Mouse (Mus musculus) midbrain, embryonic 16.5 days (tissue): ENCODE measurements around the gene Crip1. TPM values are rescaled to one million over a fixed set of nuclear protein-coding genes. Genes with fewer than 3 reads are reported as not detected.

Source experiments
- ATAC-seq: fragments of 200-750 bp; cut with Nextera tagmentation; 2 replicates; pipeline ENCODE4 v1.8.0; 2017; ENCODE audit warnings: moderate TSS enrichment
- H3K27ac ChIP-seq: fragments of 300-500 bp; sonication (generic); 2 replicates; pipeline ENCODE4 v1.5.1; 2014; ENCODE audit warnings: mild to moderate bottlenecking, low read length, mixed read lengths
- H3K27me3 ChIP-seq: fragments of 300-500 bp; sonication (generic); 2 replicates; pipeline ENCODE4 v1.6.1; 2014; ENCODE audit warnings: low read depth, low read length, mixed read lengths; ENCODE audit not compliant: control insufficient read depth, insufficient read depth
- H3K36me3 ChIP-seq: fragments of 300-500 bp; sonication (generic); 2 replicates; pipeline ENCODE4 v1.6.1; 2014; ENCODE audit warnings: mild to moderate bottlenecking, low read length, moderate library complexity, mixed read lengths; ENCODE audit not compliant: control insufficient read depth, insufficient read depth
- H3K4me1 ChIP-seq: fragments of 300-500 bp; sonication (generic); 2 replicates; pipeline ENCODE4 v1.6.1; 2014; ENCODE audit warnings: mild to moderate bottlenecking, low read length, mixed read lengths; ENCODE audit not compliant: control insufficient read depth, insufficient read depth
- H3K4me2 ChIP-seq: fragments of 300-500 bp; sonication (generic); 2 replicates; pipeline ENCODE4 v1.6.1; 2014; ENCODE audit warnings: mild to moderate bottlenecking, low read length, mixed read lengths
- H3K4me3 ChIP-seq: fragments of 300-500 bp; sonication (generic); 2 replicates; pipeline ENCODE4 v1.5.1; 2014; ENCODE audit warnings: low read depth, mild to moderate bottlenecking, low read length, moderate library complexity, mixed read lengths
- H3K9ac ChIP-seq: fragments of 300-500 bp; sonication (generic); 2 replicates; pipeline ENCODE4 v1.6.1; 2014; ENCODE audit warnings: low read depth, low read length, mixed read lengths
- H3K9me3 ChIP-seq: fragments of 300-500 bp; sonication (generic); replicated peaks from 2 replicates; pipeline ENCODE4 v1.6.1; 2014; ENCODE audit warnings: mild to moderate bottlenecking, low read length, mixed read lengths; ENCODE audit not compliant: control insufficient read depth, poor library complexity, severe bottlenecking
- WGBS: fragments of 180-500 bp; shearing (Covaris S2); extraction: QIAGEN DNeasy Blood & Tissue Kit; methylation state at CpG from one replicate; pipeline ENCODE4 v1.1.7; 2014; 5-methylcytosine and 5-hydroxymethylcytosine counted together
- polyA plus RNA-seq: library from polyadenylated mRNA; unstranded; fragments of >200 nt; fragmentation: Nextera tagmentation; extraction: Ambion mirVana; gene quantifications from 2 replicates; pipeline ENCODE4 v1.2.1, GENCODE M21; 2015

Gene Crip1
- polyA plus RNA-seq, 1 experiment from 2014 or later = 16.8 TPM

- Histone ChIP-seq H3K4me2 (no peak overlapping the region), H3K27ac (no peak overlapping the region), H3K9me3 (no peaks in the 10 kb centered on the region), H3K4me1 (no peaks in the 10 kb centered on the region), H3K4me3 (no peak overlapping the region), H3K9ac (no peak overlapping the region), H3K36me3 (peaks cover 27% of the 10 kb centered on the region), H3K27me3 (no peaks in the 10 kb centered on the region)
- 87% methylated on average over 20 of the region's 20 CpGs for WGBS
- ATAC-seq = peak; percentile 52
These were observed 26.4 kb upstream of the Crip1 start for GRCm38 (mm10) chr12:113119516-113120410.

GRCm38 (mm10) chr12:113124726-113125125, 21.4 kb upstream of the Crip1 start:
- H3K4me2 ChIP-seq = no peak overlapping the region
- no peak overlapping the region for H3K27ac ChIP-seq
- H3K36me3 ChIP-seq = peaks cover 53% of the 10 kb centered on the region
- no peak overlapping the region for H3K9ac ChIP-seq
- H3K4me3 ChIP-seq = no peak overlapping the region
- H3K4me1 ChIP-seq = no peaks in the 10 kb centered on the region
- H3K27me3 ChIP-seq = no peaks in the 10 kb centered on the region
- no peak for ATAC-seq
- H3K9me3 ChIP-seq = no peaks in the 10 kb centered on the region
- WGBS = 91% methylated on average over 6 of the region's 6 CpGs

DNA sequence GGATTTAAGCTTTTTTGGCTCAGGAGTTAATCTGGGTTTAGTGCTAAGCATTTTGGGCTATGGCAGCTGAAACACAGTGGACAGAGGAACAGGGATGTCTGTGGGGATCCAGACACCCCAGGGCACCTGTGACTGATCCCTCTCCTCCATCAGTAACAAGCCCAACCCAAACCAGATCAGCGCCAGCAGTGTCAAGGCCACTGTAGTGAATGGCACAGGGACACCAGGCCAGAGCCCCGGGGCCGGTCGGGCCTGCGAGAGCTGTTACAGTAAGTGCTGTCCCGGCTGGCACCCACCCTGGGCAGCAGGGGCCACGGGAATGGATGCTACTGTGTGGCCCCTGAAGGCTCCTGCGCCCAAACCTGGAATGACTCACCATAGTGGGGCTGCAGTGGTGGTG, 15.4 kb upstream of the Crip1 start:
- no peak overlapping the region for H3K4me3 ChIP-seq
- H3K36me3 ChIP-seq = peaks cover 80% of the 10 kb centered on the region
- no peak overlapping the region for H3K4me2 ChIP-seq
- WGBS = 96% methylated on average over 8 of the region's 8 CpGs
- ATAC-seq = no peak
- no peak overlapping the region for H3K9ac ChIP-seq
- no peaks in the 10 kb centered on the region for H3K9me3 ChIP-seq
- no peak overlapping the region for H3K27ac ChIP-seq
- no peaks in the 10 kb centered on the region for H3K4me1 ChIP-seq
- H3K27me3 ChIP-seq = no peaks in the 10 kb centered on the region

GRCm38 (mm10) chr12:113131601-113132000, 14.5 kb upstream of the Crip1 start:
- Histone ChIP-seq H3K36me3 (peaks cover 74% of the 10 kb centered on the region), H3K4me3 (no peak overlapping the region), H3K27me3 (no peaks in the 10 kb centered on the region), H3K4me1 (no peaks in the 10 kb centered on the region), H3K9ac (no peak overlapping the region), H3K27ac (no peak overlapping the region), H3K4me2 (no peak overlapping the region), H3K9me3 (no peaks in the 10 kb centered on the region)
- no peak for ATAC-seq
- WGBS = 98% methylated on average over 14 of the region's 14 CpGs

GRCm38 (mm10) chr12:113132567-113132966, 13.5 kb upstream of the Crip1 start:
- 77% methylated on average over 2 of the region's 2 CpGs for WGBS
- no peak for ATAC-seq
- H3K4me3 ChIP-seq = no peak overlapping the region
- H3K9ac ChIP-seq = no peak overlapping the region
- H3K9me3 ChIP-seq = no peaks in the 10 kb centered on the region
- no peak overlapping the region for H3K27ac ChIP-seq
- peaks cover 77% of the 10 kb centered on the region for H3K36me3 ChIP-seq
- H3K4me1 ChIP-seq = no peaks in the 10 kb centered on the region
- H3K27me3 ChIP-seq = no peaks in the 10 kb centered on the region
- H3K4me2 ChIP-seq = no peak overlapping the region

DNA sequence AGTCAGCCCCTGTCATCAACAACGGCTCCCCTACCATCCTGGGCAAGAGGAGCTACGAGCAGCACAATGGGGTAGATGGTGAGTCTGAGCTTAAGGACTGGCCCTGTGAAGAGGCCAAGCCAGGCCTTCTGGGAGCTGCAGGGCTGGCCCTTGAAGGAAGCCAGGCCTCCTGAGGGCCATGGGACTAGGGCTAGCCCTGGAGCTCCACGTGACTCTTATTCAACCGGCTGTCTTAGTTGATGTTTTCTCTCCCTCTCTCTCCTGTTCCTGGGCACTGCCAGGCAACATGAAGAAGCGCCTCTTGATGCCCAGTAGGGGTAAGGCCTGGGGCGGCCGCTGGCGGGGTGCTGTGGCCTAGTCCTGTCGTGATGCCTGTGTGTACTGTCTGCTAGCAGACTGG, 12.9 kb upstream of the Crip1 start:
- peaks cover 75% of the 10 kb centered on the region for H3K36me3 ChIP-seq
- H3K4me1 ChIP-seq = no peaks in the 10 kb centered on the region
- no peaks in the 10 kb centered on the region for H3K27me3 ChIP-seq
- ATAC-seq = no peak
- no peaks in the 10 kb centered on the region for H3K9me3 ChIP-seq
- H3K27ac ChIP-seq = no peak overlapping the region
- WGBS = 95% methylated on average over 9 of the region's 9 CpGs
- H3K4me2 ChIP-seq = no peak overlapping the region
- H3K9ac ChIP-seq = 0 out of 2 replicates have a peak overlapping the region, but pooled peaks have one; percentile 10
- no peak overlapping the region for H3K4me3 ChIP-seq

DNA sequence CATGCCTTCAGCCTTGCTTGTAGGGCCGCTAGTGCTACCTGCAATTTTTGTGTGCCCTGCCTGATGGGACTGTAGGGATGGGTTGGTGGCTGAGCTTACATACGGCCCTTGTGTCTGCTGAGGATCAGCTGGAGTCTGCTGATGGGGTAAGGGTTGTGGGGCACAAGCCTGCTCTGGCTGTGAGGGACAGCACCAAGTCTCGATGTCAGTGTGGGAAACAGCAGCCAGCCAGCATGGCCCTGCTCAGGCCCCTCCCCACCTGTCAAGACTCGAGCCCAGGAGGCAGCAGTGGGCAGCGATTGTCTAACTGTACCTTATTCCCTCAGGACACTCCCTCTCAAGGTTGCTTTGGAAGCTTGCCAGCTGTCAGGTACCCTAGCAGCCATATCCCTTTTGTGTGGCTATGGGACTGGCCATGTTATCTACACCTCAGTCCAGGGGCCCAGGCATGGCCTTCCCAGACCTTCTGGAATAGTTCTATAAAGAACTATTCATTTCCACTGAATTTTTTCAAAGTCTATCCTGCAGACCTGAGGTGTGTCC, 12.2 kb upstream of the Crip1 start:
- Histone ChIP-seq H3K36me3 (peaks cover 70% of the 10 kb centered on the region), H3K27me3 (no peaks in the 10 kb centered on the region), H3K9me3 (no peaks in the 10 kb centered on the region), H3K4me1 (peaks cover 3% of the 10 kb centered on the region), H3K27ac (no peak overlapping the region), H3K4me3 (no peak overlapping the region), H3K4me2 (no peak overlapping the region), H3K9ac (no peak overlapping the region)
- ATAC-seq = no peak
- 89% methylated on average over 5 of the region's 5 CpGs for WGBS

- no peaks in the 10 kb centered on the region for H3K27me3 ChIP-seq
- ATAC-seq = no peak
- peaks cover 9% of the 10 kb centered on the region for H3K4me1 ChIP-seq
- WGBS = 91% methylated on average over 4 of the region's 4 CpGs
- H3K4me2 ChIP-seq = no peak overlapping the region
- no peak overlapping the region for H3K4me3 ChIP-seq
- no peaks in the 10 kb centered on the region for H3K9me3 ChIP-seq
- H3K36me3 ChIP-seq = peaks cover 64% of the 10 kb centered on the region
- H3K27ac ChIP-seq = no peak overlapping the region
- no peak overlapping the region for H3K9ac ChIP-seq
These were observed 11.6 kb upstream of the Crip1 start for GRCm38 (mm10) chr12:113134502-113134901.

DNA sequence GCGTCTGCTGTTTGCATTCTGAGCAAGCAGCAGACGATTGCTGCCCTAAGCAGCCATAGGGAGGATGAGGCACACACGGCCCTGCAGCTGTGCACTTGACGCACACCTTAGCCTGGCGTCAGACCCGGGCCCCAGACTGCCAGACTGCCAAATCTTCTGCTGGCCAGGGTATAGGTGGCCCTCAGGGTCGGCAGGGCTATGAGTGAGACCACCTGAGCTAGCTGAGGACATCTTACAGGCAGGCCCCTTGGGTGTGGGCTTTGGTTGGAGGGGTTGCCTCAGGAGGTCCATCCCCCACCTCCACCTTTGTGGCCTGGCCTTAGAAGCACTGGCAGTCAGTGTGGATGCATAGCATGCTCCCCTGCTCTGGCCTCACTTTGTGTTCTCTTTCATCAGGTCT, 10.7 kb upstream of the Crip1 start:
- no peaks in the 10 kb centered on the region for H3K9me3 ChIP-seq
- no peak overlapping the region for H3K9ac ChIP-seq
- peaks cover 56% of the 10 kb centered on the region for H3K36me3 ChIP-seq
- H3K4me3 ChIP-seq = no peak overlapping the region
- no peak overlapping the region for H3K27ac ChIP-seq
- no peak overlapping the region for H3K4me2 ChIP-seq
- H3K4me1 ChIP-seq = peaks cover 13% of the 10 kb centered on the region
- ATAC-seq = no peak
- WGBS = 94% methylated on average over 7 of the region's 7 CpGs
- H3K27me3 ChIP-seq = no peaks in the 10 kb centered on the region
